Mouse (Mus musculus): ENCODE measurements around the gene Rtp4.

Rtp4 gene

DNA sequence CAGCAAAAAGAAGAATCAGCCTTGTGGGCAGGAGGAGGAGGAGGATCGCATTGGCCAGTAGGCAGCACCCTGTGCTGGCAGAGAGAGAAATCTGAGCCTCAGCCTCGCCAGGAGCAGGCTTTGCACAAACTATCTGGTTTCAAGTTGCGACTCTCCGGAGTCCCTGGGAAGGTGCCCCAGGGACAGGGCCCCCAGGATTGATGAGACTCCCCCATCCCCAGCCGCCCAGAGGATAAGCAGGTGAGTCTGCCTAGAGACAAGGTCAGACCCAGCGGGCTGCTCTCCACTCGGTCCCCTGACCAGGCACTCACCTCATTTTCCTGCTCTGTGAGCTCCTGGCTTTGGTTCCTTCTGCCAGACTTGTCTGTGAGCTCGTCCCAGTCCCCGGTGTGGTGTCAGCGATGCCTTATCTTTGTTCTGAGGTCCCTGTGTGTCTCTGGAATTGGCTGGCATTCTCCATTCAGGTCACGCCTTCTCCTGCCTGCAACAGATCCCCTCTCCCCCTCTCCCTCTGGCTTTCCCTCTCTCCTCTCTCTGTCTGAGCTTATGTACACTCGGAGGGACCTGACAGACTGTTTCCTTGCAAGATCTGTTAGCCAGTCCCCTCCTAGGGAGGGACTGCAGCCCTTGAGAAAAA is at the start of gene Rtp4, which contains the start of gene Masp1:
Gene Rtp4, plus strand, starts transcription at position 57 of the 637 bp plus-strand sequence.
Gene Masp1, minus strand, starts transcription at position 581 of the 637 bp plus-strand sequence.
- no peak for DNase-seq

DNA sequence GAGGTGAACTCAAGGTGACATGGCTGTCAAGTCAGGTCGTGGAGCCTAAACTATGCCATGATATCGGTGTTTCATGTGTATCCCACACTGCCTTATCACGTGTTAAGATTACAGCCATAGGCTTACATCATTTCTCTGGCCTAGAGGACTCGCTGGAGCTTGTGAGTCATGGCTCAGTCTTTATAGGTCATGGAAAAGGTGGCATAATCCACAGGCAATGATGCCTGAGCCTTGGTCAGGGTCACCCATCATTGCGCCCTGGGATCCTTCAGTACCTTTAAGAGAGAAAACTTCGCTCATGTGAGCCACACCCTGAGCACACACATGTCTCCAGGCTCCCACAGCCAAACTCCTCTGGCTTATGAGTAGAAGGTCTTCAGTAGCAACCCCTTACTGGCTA is 48.5 kb upstream of the Rtp4 start:
- DNase-seq = no peak

DNA sequence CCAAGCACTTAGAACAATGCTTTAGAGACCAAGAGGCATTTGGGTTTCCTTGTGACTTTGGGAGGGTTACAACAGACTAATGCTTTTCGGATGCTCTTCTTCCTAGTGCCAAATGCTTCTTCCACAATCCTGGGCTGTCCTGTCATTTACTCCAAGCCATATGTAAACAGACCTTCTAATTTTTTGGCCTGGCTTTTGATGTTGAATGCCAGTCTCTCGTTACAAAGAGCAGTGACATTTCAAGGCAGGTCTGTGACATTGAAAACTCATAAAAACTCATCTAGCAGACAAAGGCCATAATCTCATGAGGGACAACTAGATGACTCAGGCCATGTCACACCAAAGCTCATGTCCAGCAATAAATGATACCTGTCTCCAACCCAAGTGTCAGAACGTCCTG is 48.0 kb upstream of the Rtp4 start:
- no peak for DNase-seq

DNA sequence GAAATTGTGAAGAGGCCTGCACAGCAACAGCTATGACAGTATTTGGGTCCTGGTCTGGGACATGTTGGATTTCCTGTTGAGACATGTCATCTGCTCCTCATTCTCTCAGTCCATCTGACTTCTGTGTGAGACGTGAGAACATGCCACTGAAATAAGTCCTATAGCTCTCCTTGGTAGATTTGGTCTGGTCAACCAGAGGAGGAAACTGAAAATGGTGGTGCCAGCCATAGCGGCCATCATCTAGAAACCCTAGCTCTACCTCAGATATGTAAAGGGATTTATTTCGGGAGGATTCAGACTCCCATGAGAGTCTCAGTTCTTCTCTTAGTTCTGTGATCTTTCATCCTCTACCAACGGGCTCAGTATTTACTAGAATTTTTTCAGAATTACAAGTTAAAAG is 44.4 kb upstream of the Rtp4 start:
- no peak for DNase-seq

DNA sequence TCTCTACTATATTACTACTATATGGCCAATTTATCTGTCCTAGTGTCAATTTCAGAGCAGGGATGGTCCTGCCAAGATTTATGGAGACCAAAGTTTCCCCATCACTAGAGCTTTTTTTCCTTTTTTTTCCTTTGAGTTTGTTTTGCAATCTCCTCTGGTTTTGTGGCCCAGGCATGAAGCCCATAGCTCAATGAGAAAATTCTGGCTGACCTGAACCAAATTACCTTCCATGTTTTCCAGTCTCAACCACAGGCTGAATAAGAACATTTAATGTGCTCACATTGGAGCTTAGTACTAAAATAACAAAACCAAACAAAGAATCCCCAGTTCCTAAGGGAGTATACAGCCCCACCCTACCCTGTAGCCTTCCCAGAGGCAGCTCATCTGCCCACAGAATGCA is 43.5 kb upstream of the Rtp4 start:
- DNase-seq = no peak

DNA sequence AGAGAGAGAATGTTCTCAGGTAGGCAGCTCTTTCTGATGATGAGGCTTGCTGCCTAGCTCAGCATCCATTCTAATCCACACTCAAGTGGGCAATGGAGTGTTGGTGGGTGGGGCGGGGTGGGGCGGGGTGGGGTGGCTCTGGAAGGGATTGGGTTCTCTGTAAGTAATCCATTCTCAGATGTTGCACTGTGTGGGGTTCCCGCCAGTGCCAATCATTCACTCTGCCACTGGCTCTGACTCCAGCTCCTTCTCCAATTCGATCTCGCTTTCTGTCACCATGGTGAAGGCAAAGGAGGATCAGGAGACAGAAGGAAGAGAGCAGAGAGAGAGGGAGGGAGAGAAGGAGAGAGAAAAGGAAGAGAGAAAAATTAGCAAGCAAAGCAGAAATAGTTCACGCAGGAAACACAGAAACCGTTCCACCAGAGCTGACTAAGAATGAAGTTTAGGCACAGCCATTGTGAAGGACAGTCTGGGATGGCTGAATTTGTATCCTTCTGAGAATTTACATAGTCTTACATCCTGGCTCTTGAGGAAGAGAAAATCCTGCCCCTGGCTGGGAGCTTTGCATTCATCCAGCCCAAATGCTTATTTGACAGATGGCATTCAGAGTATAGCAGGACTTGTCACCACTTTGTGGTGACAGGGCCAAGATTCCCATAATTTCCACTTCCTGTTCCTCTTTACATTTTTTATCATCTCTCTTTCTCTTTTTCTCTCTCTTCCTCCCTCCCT is 40.1 kb upstream of the Rtp4 start:
- no peak for DNase-seq

DNA sequence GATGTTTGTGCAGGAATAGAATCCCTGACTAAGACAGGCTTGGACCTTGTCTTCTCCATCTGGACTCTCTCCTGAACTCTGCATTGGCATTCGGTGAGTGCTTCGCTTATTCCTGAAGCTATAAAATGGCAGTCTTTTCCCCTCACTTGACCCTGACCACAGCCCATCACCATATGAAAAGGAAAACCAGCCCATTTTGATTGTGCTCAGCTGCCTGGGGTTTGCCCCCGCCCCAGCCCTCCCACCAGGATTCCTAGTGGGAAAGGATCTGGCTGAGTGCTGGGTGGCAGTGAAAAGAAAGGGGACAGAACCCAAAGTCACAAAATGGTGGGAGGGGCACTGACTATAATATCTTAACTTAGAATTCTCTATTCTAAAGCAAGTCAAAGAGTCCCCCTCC is 37.9 kb upstream of the Rtp4 start:
- DNase-seq = no peak

DNA sequence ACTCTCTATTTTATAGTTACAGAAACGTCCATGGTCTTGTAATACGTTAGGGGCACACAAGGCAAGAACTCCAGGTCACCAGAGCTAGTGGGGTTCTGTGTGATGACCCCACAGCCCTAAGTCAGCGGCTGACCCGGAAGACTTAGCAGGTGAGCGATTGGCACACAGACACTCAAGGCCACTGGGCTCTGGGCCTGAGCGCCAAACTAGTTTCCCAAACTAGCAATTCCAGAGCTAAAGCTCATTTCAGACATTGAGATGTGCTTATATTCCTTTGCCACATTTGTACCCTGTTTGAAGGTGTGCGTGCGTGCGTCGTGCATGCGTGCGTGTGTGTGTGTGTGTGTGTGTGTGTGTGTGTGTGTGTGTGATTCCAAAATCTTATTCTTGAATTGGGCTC is 37.2 kb upstream of the Rtp4 start:
- DNase-seq = no peak

DNA sequence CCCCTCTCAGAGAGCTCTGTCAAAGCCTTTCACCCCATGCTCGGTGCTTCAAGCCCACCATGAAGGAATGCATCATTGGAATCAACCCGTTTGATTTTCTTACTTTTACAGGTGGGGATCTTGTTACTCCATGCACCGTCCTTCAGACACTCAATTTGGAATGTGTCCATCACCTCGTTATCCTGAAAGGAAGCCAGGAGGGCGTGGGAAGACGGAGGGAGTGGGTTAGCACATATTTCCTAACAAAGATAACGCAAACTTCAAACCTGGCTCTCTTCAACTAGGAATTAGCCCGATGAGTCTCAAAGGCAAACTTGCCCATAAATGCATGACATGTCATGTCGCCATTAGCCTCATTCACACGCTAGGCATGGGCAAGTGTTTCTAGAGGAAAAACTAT is 36.8 kb upstream of the Rtp4 start:
- DNase-seq = no peak

DNA sequence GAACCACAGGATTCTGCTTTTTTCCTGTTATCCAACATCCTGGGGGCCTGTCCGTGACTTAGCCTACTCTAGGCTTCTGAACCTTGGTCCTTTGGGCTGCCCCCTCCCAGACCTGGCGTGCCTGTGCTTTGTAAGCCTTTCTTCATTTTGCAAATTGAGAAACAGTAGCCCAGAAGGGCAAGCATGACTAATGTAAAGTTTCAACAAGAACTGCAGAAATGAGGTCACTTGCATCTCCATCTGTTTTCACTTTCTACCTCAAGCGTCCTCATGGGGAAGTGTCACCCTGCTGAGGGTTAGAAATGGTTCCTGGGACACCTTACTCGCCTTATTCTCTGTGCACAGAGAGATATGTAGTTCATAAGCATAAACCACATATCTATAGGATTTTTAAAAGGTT is 27.3 kb upstream of the Rtp4 start:
- no peak for DNase-seq

DNA sequence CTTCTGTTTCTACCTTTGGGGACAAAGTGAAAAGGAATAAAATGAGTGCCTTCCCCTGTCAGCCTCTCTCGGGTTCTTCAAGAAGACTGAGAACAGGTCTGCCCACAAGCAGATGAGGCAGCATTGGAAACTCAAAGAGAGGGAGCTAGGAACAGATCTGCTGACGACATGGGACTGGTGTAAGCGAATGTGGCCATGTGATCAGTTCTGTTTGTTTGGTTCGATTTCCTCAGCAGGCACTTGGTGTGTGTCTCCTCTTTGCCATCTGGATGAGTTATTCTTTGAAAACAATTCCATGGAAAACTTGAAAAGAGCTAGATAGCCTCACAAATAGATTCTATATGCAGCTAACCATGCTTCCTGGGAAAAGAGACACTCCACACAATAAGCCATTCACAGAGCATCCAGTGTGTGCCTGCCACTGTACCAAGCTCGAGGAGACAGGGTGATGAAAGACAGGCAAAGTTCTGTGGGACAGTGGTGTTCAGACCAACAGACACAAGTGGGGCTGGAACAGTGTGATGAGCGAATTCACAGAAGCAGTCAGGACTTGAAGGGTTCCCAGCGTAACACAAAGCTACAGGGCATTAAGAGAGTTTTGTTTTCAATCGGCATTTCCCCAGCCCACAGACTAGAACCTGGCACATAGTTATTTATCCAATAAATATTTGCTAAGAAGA is 23.7 kb upstream of the Rtp4 start:
- no peak for DNase-seq

DNA sequence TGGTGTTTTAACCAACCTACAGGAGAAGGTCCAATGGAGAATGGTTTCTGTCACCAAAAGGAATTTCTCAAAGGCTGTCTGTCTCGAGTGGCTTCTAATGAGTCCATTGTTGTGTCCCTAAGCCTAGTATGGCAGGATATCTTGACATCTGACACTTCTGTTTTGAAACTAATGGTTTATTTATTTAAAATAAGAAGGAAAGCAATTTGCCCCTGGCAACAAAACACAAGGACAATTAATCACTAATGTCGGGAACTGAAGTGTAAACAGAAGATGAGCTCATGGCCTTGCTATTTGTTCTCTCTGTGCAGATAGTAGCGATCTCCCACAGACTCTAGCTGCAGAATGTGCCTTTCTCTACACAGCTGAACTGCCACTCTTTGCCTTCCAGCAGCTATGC is 22.7 kb upstream of the Rtp4 start:
- peak; percentile 87 for DNase-seq

DNA sequence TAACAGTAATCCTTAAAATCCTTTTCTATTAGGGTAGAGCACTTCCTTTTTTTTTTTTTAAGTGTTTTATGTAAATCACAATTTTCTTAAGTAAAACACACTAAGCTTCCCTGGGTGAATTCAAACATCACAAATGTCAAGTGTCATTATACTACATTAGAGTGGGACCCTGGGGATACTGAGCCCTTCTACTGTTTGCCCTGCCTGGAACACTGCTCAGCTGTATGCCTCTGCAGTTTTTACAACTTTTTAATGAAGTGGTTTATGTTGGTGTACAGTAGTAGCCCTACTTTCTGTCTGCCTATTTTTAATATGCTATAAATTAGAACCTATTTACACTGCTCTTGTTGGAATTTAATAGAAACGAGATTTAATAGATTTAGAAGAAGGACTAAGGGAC is 22.2 kb upstream of the Rtp4 start:
- no peak for DNase-seq

DNA sequence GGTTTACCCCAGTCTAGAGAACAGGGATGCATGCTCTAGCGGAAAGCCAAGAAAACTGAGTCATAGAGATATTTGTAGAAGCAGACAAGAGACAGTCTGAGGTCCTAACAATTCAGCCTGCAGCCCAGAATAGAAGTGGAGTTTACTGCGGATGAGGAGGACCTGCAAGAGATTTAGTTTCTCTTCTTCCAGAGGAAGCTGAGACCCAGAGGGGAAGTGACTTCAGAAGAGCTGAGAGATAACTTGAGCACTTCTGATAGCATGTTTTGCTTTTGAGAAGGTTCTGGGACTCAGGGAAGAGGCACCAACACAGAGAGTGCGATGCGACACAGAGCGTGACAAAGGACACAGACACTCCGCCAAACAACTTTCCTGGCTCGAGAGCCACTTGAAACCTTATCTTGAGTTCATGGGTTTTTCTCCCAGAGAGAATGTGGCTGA is 21.4 kb upstream of the Rtp4 start:
- peak; percentile 33 for DNase-seq

DNA sequence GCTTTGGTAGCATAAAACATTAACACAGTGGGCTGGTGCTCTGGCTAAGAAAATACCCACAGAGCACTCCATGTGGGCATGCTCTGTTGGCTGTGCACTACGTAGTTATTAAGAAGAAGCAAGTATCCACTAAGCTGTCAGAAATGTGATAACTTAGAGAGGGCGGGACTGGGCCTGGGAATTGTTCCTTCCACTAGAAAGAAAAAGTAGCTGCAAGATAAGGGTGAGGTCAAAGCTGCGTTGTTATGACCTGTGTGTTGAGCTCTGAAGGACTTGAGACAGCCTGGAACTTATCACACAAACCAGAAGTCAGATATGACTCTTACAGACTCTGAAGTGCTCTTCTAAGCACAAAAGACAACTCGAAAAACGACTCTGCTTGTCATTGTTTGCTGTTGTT is 19.5 kb upstream of the Rtp4 start:
- DNase-seq = no peak

DNA sequence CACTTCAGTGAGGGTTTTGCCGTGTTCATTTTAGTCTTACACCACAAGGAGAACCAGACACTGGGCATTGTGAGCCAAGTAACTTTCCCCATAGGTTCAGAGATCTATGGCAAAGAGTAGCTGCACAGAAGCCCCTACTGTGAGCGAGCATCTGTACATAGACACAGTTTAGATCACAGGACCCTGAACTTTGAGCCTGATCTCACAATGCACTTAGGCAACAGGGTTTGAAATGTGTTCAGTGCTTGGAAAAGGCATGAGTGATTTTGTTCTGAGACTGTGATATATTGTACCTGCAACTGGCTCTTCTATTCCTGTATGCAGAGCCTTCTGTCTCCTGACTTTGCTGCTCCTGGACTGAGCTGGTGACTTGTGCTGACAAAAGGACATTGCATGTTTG is 18.8 kb upstream of the Rtp4 start:
- no peak for DNase-seq

DNA sequence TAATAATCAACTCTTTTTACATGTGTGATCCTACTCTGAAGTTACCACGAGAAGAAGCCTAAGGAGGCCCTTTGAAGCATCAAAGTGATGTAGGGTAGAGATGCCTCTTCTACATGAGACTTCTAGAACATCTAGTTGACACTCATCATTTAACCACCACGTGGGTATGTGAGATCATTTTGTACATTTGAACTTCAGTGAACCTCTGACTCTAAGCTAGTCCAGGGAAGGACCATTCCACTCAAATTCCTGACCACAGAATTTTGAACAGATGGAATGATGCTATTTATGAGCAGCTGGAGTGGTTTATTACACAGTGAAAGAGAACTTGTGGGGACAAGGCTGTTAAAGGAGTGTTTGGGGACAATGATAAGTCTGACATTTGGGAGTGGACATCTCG is 17.6 kb upstream of the Rtp4 start:
- no peak for DNase-seq

DNA sequence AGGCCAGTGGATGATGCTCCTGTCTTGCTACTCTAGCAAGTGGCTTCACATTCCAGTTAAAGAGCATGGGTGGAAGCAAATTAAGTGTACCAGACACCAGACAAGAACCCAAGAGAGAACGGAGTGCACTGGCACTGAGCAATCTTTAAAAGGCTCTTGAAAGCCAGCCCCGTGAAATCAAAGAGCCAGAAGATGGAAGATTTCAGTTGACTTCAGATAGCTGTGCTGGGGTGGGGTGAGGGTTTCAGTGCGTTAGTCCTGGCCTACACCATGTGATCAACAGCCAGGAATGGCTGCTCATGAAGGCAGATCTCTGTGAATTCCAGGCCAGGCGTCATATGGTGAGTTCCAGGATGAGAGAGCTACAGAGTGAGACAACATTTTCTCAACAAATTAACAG is 16.7 kb upstream of the Rtp4 start:
- DNase-seq = no peak

DNA sequence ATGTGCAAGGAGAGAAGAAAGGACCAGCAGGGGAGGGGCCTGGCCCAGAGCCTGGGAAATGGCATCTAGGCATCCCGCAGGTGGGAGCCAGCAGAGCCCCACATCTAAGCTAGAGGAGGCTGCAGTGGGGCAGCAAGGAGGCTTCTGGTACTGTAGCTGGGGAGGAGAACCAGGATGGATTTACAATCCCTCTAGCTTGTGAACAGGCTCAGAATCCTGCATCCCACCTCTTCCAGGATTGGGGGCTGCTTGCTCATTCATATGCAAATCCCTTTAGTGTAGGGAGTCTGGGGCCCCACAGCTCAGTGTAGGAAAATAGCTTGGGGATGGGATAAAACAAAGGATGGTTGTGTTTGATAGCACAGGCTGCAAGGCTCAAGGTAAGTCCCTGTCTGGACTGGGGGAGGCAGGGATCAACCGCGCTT is 15.8 kb upstream of the Rtp4 start:
- no peak for DNase-seq

DNA sequence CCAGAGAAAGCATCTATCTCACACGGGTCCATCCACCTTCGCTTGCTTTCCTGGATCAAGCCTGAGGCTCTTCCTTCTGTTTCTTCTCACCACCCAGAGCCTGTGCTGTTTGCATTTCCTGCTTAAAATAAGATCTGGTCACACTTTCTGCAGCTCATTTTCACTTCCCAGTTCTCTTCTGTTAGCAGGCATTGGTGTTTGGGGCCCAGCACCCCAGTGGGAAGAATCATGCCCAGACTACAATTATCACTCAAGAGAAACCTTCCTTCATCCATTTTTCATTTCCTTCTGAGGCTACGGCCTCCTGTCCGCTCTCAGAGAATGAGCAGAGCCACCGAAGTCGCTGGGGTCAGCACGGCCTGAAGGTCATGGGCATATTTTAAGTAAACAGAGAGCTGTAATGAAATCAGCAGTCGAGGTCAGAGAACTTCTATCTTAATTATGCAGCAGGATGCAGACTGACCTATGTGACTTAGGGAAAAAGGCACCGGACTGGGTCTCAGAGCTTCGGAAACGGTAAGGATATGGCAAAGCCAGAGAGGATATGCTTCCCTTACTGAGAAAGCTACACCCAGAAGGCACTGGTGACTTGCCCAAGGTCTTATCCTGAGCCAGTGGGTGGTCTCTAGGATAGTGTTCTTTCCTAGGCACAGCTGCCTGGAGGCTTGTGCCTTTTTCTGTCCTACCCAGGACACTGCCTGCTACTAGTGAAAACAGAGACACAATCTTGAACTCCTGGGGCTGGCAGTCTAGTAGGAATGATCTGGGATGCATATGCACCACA is 14.0 kb upstream of the Rtp4 start:
- no peak for DNase-seq

DNA sequence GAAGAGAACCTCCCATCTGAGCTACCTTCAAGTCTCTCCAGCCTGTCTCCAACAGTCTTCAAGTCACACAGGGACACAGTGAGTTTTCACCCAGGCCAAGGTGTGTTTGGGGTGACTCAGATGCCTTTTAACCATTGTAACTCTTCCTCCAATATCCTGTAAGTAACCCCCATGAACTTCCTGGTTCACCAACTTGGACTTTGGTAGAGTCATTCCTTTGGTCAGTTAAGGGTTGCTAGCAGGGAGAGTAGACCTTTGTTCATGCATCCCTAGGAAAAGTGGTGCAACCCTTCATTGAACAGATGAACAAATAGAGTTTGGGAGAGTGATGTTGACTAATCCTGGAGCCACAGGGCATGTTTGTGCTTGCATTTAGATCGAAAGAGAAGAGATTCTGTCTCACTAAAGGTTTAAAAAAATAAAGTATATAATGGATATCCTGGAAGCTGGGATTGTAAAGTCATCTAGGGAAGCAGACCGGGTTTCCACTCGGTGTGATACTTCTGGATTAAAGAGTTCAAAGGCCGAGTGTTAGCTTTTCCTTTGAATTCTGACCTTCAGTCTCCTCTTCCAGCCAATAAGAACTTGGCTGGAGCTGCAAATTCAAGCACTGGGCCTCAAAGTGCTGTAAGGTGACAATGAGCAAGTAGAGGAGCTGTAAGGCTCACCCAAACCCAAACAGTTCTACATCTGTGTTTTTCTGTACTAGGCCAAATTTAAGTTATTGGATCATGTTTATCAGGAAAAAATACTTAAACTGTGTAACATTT is 8.7 kb upstream of the Rtp4 start:
- no peak for DNase-seq

DNA sequence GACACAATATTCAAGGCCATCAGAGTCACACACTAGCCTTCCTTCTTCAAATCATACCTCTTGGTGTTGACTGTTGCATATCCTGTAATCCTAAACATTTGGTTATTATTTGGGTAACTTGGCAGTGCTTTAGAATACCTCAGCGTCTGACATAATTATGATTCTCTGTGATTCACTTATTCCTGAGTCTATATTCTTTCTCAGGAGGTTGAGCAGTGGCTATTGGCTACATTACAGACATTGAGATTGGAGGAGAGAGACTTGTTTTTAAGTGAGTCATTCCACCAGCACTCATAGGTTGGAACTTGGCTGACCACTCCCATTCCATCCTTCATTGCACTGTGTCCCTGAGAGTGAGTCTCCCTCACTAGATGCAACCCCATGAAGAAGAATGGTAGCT is 6.7 kb upstream of the Rtp4 start:
- no peak for DNase-seq

DNA sequence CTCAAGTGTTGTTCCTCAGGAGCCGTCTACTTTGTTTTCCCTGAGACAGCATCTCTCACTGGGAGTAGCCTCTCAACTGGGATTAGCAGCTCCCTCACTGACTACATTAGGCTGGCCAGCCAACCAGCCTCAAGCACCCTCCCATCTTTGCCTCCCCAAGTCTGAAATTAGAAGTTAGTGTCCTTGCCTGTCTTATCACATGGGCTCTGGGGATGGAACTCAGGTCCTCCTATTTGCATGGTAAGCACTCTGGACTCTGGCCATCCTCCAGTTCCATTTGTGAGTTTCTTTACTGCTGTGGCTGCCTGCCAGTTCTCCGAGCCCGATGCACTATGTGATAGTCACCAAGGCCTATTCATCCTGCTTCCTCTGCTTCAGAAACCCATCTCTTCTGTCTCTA is 4.3 kb upstream of the Rtp4 start:
- peak; percentile 71 for DNase-seq
